Mouse (Mus musculus) kidney, embryonic 16.5 days (tissue): Measurements from ENCODE around the gene Nudt21. TPM values are rescaled to one million over a fixed set of nuclear protein-coding genes. Genes with fewer than 3 reads are reported as not detected.
"Not testable (repeated sequence)": the region's sequence is repeated elsewhere in the genome, so short reads cannot be mapped to it uniquely, and the experiment has no call there.

Source experiments
- ATAC-seq: fragments of 200-750 bp; cut with Nextera tagmentation; 2 replicates; pipeline ENCODE4 v1.8.0; 2017; ENCODE audit warnings: moderate TSS enrichment; ENCODE audit not compliant: low FRiP score, low TSS enrichment
- H3K27ac ChIP-seq: fragments of 300-500 bp; sonication (generic); 2 replicates; pipeline ENCODE4 v1.5.1; 2014; ENCODE audit warnings: low read length
- H3K27me3 ChIP-seq: fragments of 300-500 bp; sonication (generic); 2 replicates; pipeline ENCODE4 v1.6.1; 2014; ENCODE audit warnings: low read length, control low read depth, mixed read lengths; ENCODE audit not compliant: insufficient read depth
- H3K36me3 ChIP-seq: fragments of 300-500 bp; sonication (generic); 2 replicates; pipeline ENCODE4 v1.6.1; 2014; ENCODE audit warnings: low read length, control low read depth, mixed read lengths; ENCODE audit not compliant: insufficient read depth
- H3K4me1 ChIP-seq: fragments of 300-500 bp; sonication (generic); 2 replicates; pipeline ENCODE4 v1.6.1; 2014; ENCODE audit warnings: low read length, control low read depth, mixed read lengths; ENCODE audit not compliant: insufficient read depth
- H3K4me2 ChIP-seq: fragments of 300-500 bp; sonication (generic); replicated peaks from 2 replicates; pipeline ENCODE4 v1.6.1; 2014; ENCODE audit warnings: low read depth, low read length
- H3K4me3 ChIP-seq: fragments of 300-500 bp; sonication (generic); 2 replicates; pipeline ENCODE4 v1.5.1; 2014; ENCODE audit warnings: mild to moderate bottlenecking, low read length
- H3K9ac ChIP-seq: fragments of 300-500 bp; sonication (generic); replicated peaks from 2 replicates; pipeline ENCODE4 v1.6.1; 2014; ENCODE audit warnings: low read length
- H3K9me3 ChIP-seq: fragments of 300-500 bp; sonication (generic); 2 replicates; pipeline ENCODE4 v1.6.1; 2016; ENCODE audit warnings: low read length, control low read depth
- WGBS: fragments of 180-500 bp; shearing (Covaris S2); extraction: QIAGEN DNeasy Blood & Tissue Kit; methylation state at CpG from one replicate; pipeline ENCODE4 v1.1.7; 2014; 5-methylcytosine and 5-hydroxymethylcytosine counted together
- polyA plus RNA-seq: library from polyadenylated mRNA; unstranded; fragments of >200 nt; fragmentation: Nextera tagmentation; extraction: Ambion mirVana; gene quantifications from 2 replicates; pipeline ENCODE4 v1.2.1, GENCODE M21; 2015

Gene Nudt21
- polyA plus RNA-seq = 112 and 115 TPM in 2 replicates

DNA sequence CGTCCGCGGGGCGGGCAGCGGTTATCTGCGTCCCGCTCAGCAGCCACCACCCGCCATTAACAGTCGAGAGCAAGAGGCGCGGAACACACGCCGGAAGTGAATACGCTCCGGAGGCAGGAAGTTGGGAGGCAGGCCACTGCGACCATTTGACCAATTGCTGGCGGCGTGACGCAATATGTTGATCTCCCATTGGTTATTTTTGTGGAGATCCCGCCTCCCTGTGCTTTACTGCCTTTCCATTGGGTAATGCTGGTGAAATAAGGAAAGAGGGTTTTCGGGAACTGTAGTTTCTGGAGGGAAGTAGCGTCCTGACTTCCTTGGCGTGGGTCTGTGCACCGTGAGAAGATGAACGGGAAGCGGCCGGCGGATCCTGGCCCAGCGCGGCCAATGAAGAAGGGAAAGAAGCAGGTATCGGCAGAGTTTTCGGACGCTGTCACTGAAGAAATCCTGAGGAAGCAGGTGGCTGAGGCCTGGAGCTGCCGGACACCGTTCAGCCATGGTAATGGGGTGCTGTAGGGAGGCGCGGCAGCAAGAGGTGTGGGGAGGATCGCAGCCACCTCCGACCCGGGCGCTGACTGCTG, at the start of gene Nudt21, which contains the start of gene Ogfod1:
Gene Nudt21 (minus strand): TSS at position 88 of the 581 bp plus-strand sequence.
Gene Ogfod1 (plus strand): TSS at position 255 of the 581 bp plus-strand sequence.
- WGBS = under 1% methylated on average over 41 of the region's 41 CpGs
- ATAC-seq = peak; percentile 99

DNA sequence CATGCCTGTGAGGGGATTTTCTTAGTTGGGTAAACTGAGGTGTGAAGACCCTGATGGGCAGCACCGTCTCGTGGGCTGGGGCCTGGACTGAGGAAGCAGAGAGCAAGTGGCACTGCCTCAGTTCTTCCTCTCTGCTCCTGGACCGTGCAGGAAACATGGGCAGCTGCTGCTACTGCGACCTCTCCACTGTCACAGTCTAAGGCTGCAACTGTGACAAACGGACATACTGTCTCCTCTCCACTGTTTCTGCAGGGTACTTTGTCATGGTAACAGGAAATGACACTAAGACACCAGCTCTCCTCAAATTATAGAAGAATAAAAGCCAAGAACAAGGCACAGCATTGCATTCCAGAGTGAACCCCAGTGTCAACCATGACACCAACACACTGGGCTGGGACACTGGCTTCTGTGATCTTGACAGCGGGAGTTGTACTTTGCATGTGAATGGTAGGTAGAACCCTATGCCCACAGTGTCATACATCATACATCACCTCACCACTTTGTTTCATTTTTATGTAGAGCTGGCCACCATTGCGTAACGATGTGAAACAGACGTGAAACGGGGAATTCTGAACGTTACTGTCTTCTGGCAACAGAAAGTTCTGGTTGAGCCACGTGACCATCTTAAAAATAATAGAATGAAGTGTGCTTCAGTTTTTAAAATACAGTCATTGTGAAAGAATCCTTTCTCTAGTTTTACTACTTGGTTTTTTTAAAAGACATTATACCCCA, 39.8 kb upstream of the Nudt21 start:
- no peak overlapping the region for H3K4me3 ChIP-seq
- no peak overlapping the region for H3K9ac ChIP-seq
- H3K9me3 ChIP-seq = no peaks in the 10 kb centered on the region
- no peaks in the 10 kb centered on the region for H3K27me3 ChIP-seq
- 88% methylated on average over 12 of the region's 12 CpGs for WGBS
- H3K27ac ChIP-seq = no peak overlapping the region
- H3K4me2 ChIP-seq = no peak overlapping the region
- H3K4me1 ChIP-seq = no peaks in the 10 kb centered on the region
- 0 out of 2 replicates have a peak, but pooled peaks cover 3% of the 10 kb centered on the region for H3K36me3 ChIP-seq
- ATAC-seq = no peak

More for the DNA sequence above, at the start of gene Nudt21, which contains the start of gene Ogfod1:
- Histone ChIP-seq H3K4me2 (peak within 1 kb of the TSS; percentile 91), H3K27me3 (no peaks in the 10 kb centered on the region), H3K4me1 (peaks cover 25% of the 10 kb centered on the region), H3K9ac (peak within 1 kb of the TSS; percentile 77), H3K9me3 (no peaks in the 10 kb centered on the region), H3K36me3 (no peaks in the 10 kb centered on the region), H3K27ac (peak within 1 kb of the TSS; percentile 79), H3K4me3 (peak within 1 kb of the TSS; percentile 86)

GRCm38 (mm10) chr8:94068793-94069192, 32.0 kb upstream of the Nudt21 start:
- Histone ChIP-seq H3K4me3 (no peak overlapping the region), H3K9me3 (no peaks in the 10 kb centered on the region), H3K27me3 (no peaks in the 10 kb centered on the region), H3K4me2 (no peak overlapping the region), H3K36me3 (0 out of 2 replicates have a peak, but pooled peaks cover 3% of the 10 kb centered on the region), H3K27ac (no peak overlapping the region), H3K4me1 (no peaks in the 10 kb centered on the region), H3K9ac (no peak overlapping the region)
- 84% methylated on average over 7 of the region's 7 CpGs for WGBS
- no peak for ATAC-seq

DNA sequence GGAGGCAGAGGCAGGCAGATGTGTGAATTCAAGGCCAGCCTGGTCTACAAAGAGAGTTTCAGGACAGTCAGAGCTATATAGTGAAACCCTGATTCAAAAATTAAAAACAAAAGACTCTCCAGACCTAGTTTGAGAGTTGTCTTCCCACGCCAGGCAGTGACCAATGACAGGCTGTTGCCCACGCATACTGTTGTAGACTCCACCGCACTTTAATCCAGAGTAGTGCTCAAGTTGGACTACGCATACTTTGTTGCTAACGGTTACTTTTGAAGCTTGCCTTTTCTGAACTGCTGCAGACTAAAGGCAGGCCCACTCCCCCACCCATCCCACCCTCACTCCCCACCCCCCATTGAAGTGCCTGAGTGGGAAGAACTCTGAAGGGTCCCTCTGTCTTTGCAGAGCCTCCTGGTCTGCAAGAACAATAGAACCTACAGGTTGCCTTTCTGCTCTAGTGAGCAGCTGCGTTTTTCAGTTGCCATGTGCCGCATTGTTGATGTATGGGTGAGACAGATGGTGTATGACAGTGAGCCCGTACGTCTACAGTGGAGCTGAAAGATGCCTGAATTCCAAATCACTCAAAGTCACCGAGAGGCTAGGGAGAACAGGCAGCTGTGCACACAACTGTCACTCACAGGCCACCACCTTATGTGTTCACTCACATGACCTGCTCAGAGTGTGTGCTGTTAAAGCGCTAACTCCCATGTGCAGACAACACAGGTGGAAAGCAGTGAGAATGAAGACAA, 29.5 kb upstream of the Nudt21 start:
- no peak overlapping the region for H3K4me3 ChIP-seq
- H3K4me1 ChIP-seq = no peaks in the 10 kb centered on the region
- no peak overlapping the region for H3K4me2 ChIP-seq
- H3K36me3 ChIP-seq = peaks cover 7% of the 10 kb centered on the region; the same call in 1 of the 2 replicates
- H3K9ac ChIP-seq = no peak overlapping the region
- ATAC-seq = no peak
- no peak overlapping the region for H3K27ac ChIP-seq
- no peaks in the 10 kb centered on the region for H3K27me3 ChIP-seq
- no peaks in the 10 kb centered on the region for H3K9me3 ChIP-seq
- WGBS = 64% methylated on average over 11 of the region's 11 CpGs

DNA sequence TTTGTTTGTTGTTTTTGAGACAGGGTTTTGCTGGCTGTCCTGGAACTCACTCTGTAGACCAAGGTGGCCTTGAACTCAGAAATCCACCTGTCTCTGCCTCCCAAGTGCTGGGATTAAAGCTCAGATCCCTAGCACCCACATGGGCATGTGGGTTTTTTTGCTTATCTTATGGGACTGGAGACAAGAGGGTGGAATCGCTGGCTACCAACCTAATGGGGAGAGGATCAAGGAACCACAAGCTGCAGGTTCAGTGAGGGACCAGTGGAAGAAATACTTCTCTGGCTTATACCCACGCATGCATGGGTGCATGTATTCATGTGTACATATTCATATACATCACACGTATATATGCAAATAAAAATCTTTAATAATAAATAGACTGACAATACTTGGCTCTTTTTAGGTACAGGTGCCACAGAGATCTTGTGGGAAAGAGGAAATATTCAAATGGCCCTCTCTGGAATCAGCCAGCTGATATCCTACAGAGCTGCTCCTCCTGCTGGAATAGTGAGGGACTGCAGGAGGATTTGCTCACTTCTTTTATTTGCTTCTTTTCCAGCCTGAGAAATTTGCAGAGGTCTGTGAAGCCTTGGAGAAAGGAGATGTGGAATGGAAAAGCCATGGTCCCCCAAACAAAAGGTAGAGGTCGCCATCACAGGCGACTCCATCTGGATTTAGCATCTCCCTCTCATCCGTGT, 20.5 kb upstream of the Nudt21 start:
- Histone ChIP-seq H3K27ac (no peak overlapping the region), H3K36me3 (peaks cover 19% of the 10 kb centered on the region; the same call in 1 of the 2 replicates), H3K4me3 (no peak overlapping the region), H3K9me3 (no peaks in the 10 kb centered on the region), H3K27me3 (no peaks in the 10 kb centered on the region), H3K4me1 (no peaks in the 10 kb centered on the region), H3K4me2 (no peak overlapping the region), H3K9ac (no peak overlapping the region)
- ATAC-seq = no peak
- WGBS = 58% methylated on average over 6 of the region's 6 CpGs

DNA sequence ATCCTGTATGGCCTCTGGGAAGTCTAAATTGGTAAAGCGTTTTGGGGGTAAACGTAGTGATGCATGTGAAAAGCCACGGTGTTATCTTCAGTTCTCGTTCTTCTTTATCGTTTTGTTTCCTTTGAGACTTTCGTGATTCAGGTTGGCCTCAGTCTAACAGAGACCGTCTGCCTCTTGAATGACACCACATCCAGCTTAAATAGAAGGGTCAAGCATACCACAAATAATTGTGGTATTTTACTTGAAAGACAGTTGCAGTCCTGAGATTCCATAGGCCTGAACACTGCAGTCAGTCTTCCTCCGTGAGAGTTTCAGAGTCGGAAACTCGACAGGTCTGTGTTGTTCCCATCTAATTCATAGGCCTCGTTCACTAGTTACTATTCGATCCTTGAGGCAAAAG, 15.9 kb upstream of the Nudt21 start:
- no peak overlapping the region for H3K9ac ChIP-seq
- H3K4me1 ChIP-seq = no peaks in the 10 kb centered on the region
- no peaks in the 10 kb centered on the region for H3K27me3 ChIP-seq
- WGBS = 91% methylated on average over 12 of the region's 12 CpGs
- H3K4me2 ChIP-seq = no peak overlapping the region
- no peak for ATAC-seq
- no peak overlapping the region for H3K27ac ChIP-seq
- no peaks in the 10 kb centered on the region for H3K9me3 ChIP-seq
- no peak overlapping the region for H3K4me3 ChIP-seq
- H3K36me3 ChIP-seq = peaks cover 14% of the 10 kb centered on the region; the same call in 1 of the 2 replicates

DNA sequence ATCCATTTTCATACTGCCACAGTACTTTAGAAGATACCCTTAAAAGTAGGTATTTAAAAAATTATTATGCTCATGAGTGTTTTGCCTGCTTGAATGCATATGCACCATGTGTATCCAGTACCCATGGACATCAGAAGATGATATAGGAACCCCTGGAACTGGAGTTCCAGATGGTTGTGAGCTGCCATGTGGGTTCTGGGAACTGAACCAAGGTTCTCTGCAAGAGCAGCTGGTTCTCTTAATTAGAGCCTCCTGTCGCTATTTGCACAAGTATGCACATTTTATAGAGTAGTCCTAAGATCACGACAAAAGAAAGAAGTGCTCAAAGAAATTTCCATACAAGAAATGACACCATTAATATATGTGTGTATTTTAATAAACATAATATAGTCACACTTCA, 11.0 kb upstream of the Nudt21 start:
- WGBS = 87% methylated on average over 2 of the region's 2 CpGs
- no peaks in the 10 kb centered on the region for H3K4me1 ChIP-seq
- H3K9ac ChIP-seq = no peak overlapping the region
- no peaks in the 10 kb centered on the region for H3K27me3 ChIP-seq
- 0 out of 2 replicates have a peak, but pooled peaks cover 3% of the 10 kb centered on the region for H3K36me3 ChIP-seq
- H3K27ac ChIP-seq = no peak overlapping the region
- no peak overlapping the region for H3K4me2 ChIP-seq
- H3K9me3 ChIP-seq = no peaks in the 10 kb centered on the region
- no peak overlapping the region for H3K4me3 ChIP-seq
- no peak for ATAC-seq

- no peak overlapping the region for H3K27ac ChIP-seq
- H3K4me1 ChIP-seq = peaks cover 25% of the 10 kb centered on the region
- H3K4me3 ChIP-seq = peak overlapping the region; percentile 86
- peak overlapping the region; percentile 75 for H3K9ac ChIP-seq
- 8% methylated on average over 15 of the region's 15 CpGs for WGBS
- H3K4me2 ChIP-seq = peak overlapping the region; percentile 91
- H3K9me3 ChIP-seq = no peaks in the 10 kb centered on the region
- no peaks in the 10 kb centered on the region for H3K27me3 ChIP-seq
- ATAC-seq = no peak
- no peaks in the 10 kb centered on the region for H3K36me3 ChIP-seq
Observed at GRCm38 (mm10) chr8:94037806-94038205, 975 bp upstream of the Nudt21 start.

GRCm38 (mm10) chr8:94036541-94036940, 290 bp downstream of the Nudt21 start:
- Histone ChIP-seq H3K4me1 (peaks cover 25% of the 10 kb centered on the region), H3K27ac (peak overlapping the region; percentile 79), H3K4me2 (peak overlapping the region; percentile 88), H3K4me3 (peak overlapping the region; percentile 86), H3K9ac (peak overlapping the region; percentile 77)
- not testable (repeated sequence) for H3K36me3 ChIP-seq, H3K9me3 ChIP-seq, H3K27me3 ChIP-seq
- ATAC-seq = peak; percentile 93
- under 1% methylated on average over 21 of the region's 32 CpGs for WGBS
